Mouse (Mus musculus): ENCODE measurements around the gene Tle3.

DNA sequence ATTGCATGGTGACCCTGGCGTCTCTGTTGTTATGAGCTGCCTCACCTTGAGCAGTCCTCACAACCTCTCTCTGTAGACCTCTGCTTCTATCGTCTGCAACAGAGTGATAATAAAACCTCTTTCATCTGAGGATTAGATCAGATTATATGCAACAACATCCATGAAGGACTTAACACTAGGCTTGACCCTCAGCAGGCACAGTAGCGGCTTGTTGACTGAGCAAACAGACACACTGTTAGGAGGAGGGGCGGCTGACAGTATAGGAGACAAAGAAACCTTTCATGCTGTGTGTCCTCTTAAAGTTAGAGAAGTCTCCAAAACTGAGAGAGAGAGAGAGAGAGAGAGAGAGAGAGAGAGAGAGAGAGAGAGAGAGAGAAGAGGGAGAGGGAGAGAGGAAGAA lies 89.7 kb downstream of the Tle3 start:
- TF ChIP-seq POLR2A (IDR thresholded peaks at IDR 0.05; ENCODE audit: low read depth, low read length) (no peak), CTCF (conservative IDR thresholded peaks at IDR 0.05; ENCODE audit: insufficient read depth, insufficient read length, low read depth, low read length) (no peak)
